Mouse (Mus musculus): ENCODE measurements around the gene Cpd. TPM values are rescaled to one million over a fixed set of nuclear protein-coding genes. Genes with fewer than 3 reads are reported as not detected.

Cpd gene
- polyA plus RNA-seq, 1 experiment from 2014 or later, result 12.5 TPM

DNA sequence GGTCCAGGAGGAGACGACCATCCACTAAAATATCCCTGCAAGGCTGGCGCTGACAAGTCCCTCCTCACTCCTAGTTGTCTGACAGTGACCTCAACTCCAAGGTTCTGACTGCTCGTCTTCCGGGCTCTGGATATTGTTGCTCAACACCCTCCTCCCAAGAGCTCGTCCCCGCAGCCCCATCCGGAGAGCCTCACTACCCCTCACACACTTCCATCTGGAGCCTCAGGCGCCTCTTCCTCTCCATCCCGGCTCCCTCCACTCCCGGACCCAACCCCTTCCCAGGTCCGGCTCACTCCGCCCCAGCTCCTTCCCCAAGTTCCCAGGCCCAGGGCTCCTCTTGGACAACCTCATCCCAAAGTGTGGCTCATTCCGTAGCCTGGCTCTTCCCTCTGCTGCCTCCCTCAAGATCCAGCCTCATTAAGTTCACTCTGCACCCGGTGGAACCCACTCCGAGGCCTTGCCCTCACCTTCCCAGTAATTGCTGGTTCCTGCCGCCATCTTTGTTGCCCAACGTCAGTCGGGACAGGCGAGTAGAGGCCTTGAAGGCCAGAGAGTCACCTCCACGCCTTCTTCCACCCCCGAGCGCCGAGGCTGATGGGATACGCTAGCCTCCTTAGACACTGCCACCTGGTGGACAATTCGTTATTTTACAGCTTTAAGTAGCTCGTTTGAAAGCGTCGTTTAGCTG, 83.6 kb downstream of the Cpd start, which contains the start of gene Gosr1:
TSS of gene Gosr1 (minus strand) at position 527 of the 688 bp plus-strand sequence.
- Histone ChIP-seq H3K4me3 (peak within 1 kb of the TSS; percentile 62), H3K9me3 (no peaks in the 10 kb centered on the region), H3K4me1 (no peaks in the 10 kb centered on the region; the same call in 1 of the 2 replicates), H3K27me3 (replicated peaks) (0 out of 2 replicates have a peak, but pooled peaks cover 4% of the 10 kb centered on the region), H3K36me3 (peaks cover 22% of the 10 kb centered on the region), H3K9ac (peak within 1 kb of the TSS; percentile 82), H3K4me2 (replicated peaks) (peak within 1 kb of the TSS; percentile 67), H3K27ac (peak within 1 kb of the TSS; percentile 53; the same call in 1 of the 2 replicates)
- WGBS, result under 1% methylated on average over 28 of the region's 28 CpGs
- peak; percentile 99 for ATAC-seq (ENCODE audit: low FRiP score, low read depth)

GRCm38 (mm10) chr11:76752276-76752675, 94.5 kb downstream of the Cpd start:
- Histone ChIP-seq H3K27ac (no peak overlapping the region), H3K4me2 (replicated peaks) (no peak overlapping the region), H3K27me3 (replicated peaks) (no peaks in the 10 kb centered on the region), H3K4me1 (no peaks in the 10 kb centered on the region), H3K36me3 (peaks cover 76% of the 10 kb centered on the region), H3K9ac (no peak overlapping the region), H3K9me3 (no peaks in the 10 kb centered on the region), H3K4me3 (no peak overlapping the region)
- no peak for ATAC-seq (ENCODE audit: low FRiP score, low read depth)
- 94% methylated on average over 3 of the region's 3 CpGs for WGBS

DNA sequence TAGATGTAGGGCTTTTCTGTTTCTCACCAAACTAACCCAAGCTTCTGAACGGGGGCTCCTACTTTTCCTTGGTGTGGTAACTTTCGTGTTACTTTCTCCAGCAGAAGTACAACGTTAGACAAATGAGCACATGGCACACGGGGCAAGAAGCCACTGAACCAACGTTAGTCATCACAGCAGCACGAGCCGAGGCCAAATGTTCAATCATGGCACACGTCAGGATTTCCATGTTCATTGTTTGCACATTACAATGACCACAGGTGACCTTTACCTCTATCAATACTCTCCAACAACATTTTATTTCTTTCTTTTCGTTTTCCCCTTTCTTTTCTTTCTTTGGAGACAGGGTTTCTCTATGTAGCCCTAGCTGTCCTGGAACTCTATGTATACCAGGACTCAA, 98.0 kb downstream of the Cpd start:
- H3K4me2 ChIP-seq (replicated peaks), result no peak overlapping the region
- no peaks in the 10 kb centered on the region for H3K9me3 ChIP-seq
- no peaks in the 10 kb centered on the region for H3K27me3 ChIP-seq (replicated peaks)
- no peak for ATAC-seq (ENCODE audit: low FRiP score, low read depth)
- no peak overlapping the region for H3K27ac ChIP-seq
- H3K4me1 ChIP-seq, result no peaks in the 10 kb centered on the region
- WGBS, result 92% methylated on average over 9 of the region's 9 CpGs
- no peak overlapping the region for H3K4me3 ChIP-seq
- H3K9ac ChIP-seq, result no peak overlapping the region
- H3K36me3 ChIP-seq, result peaks cover 73% of the 10 kb centered on the region

GRCm38 (mm10) chr11:76745921-76746320, 100.9 kb downstream of the Cpd start:
- Histone ChIP-seq H3K27ac (no peak overlapping the region), H3K4me1 (no peaks in the 10 kb centered on the region), H3K4me2 (replicated peaks) (no peak overlapping the region), H3K27me3 (replicated peaks) (no peaks in the 10 kb centered on the region), H3K9me3 (no peaks in the 10 kb centered on the region), H3K36me3 (peaks cover 62% of the 10 kb centered on the region), H3K9ac (no peak overlapping the region), H3K4me3 (no peak overlapping the region)
- ATAC-seq (ENCODE audit: low FRiP score, low read depth), result no peak
- 91% methylated on average over 1 of the region's 1 CpGs for WGBS

DNA sequence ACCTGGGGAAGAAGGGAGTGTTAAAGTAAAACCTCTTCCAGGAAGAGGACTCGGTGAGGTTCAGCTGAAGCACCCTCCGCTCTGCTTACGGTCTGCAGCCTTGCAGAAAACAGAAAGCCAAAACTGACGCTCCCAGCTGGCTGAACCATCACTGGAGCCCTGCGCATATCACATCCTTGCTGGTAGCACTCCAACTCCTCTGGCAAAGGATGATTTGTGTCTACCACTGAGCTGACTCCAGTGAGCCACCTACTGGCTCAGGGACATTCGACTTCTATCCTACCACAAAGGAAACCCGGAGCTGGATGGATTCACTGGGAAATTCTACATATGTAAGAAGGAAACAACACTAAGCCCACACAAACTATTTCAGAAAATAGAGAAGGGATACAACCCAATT, 102.3 kb downstream of the Cpd start:
- 77% methylated on average over 7 of the region's 7 CpGs for WGBS
- Histone ChIP-seq H3K4me2 (replicated peaks) (no peak overlapping the region), H3K9ac (no peak overlapping the region), H3K27ac (no peak overlapping the region), H3K4me1 (no peaks in the 10 kb centered on the region), H3K9me3 (no peaks in the 10 kb centered on the region), H3K4me3 (no peak overlapping the region), H3K36me3 (peaks cover 49% of the 10 kb centered on the region), H3K27me3 (replicated peaks) (no peaks in the 10 kb centered on the region)
- ATAC-seq (ENCODE audit: low FRiP score, low read depth), result no peak

GRCm38 (mm10) chr11:76742511-76742910, 104.3 kb downstream of the Cpd start:
- Histone ChIP-seq H3K36me3 (peaks cover 33% of the 10 kb centered on the region), H3K4me3 (no peak overlapping the region), H3K27me3 (replicated peaks) (no peaks in the 10 kb centered on the region), H3K9ac (no peak overlapping the region), H3K4me2 (replicated peaks) (no peak overlapping the region), H3K4me1 (no peaks in the 10 kb centered on the region), H3K27ac (no peak overlapping the region), H3K9me3 (no peaks in the 10 kb centered on the region)
- no peak for ATAC-seq (ENCODE audit: low FRiP score, low read depth)
- 97% methylated on average over 7 of the region's 7 CpGs for WGBS

DNA sequence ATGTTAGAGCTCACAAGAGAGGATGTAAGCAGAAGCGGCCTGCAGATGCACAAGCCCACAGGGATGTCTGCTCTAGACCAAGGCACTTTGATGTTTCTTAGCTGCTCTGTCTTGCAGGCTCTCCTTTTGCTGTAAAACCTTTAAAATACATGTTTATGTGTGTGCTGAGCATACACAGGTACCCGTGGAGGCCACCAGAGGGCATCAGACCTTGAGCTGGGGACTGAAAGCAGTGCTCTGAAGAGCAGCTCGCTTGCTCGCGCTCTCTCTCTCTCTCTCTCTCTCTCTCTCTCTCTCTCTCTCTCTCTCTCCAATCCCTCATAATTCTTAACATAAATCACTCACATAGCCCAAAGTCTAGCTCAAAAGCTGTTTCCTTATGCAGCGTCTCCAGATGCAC, 107.7 kb downstream of the Cpd start:
- H3K4me3 ChIP-seq, result no peak overlapping the region
- H3K4me2 ChIP-seq (replicated peaks), result no peak overlapping the region
- WGBS, result 78% methylated on average over 6 of the region's 6 CpGs
- no peak overlapping the region for H3K9ac ChIP-seq
- no peaks in the 10 kb centered on the region for H3K9me3 ChIP-seq
- H3K4me1 ChIP-seq, result peaks cover 3% of the 10 kb centered on the region; the same call in 1 of the 2 replicates
- no peak for ATAC-seq (ENCODE audit: low FRiP score, low read depth)
- no peaks in the 10 kb centered on the region for H3K27me3 ChIP-seq (replicated peaks)
- H3K36me3 ChIP-seq, result peaks cover 21% of the 10 kb centered on the region; the same call in 1 of the 2 replicates
- H3K27ac ChIP-seq, result no peak overlapping the region

DNA sequence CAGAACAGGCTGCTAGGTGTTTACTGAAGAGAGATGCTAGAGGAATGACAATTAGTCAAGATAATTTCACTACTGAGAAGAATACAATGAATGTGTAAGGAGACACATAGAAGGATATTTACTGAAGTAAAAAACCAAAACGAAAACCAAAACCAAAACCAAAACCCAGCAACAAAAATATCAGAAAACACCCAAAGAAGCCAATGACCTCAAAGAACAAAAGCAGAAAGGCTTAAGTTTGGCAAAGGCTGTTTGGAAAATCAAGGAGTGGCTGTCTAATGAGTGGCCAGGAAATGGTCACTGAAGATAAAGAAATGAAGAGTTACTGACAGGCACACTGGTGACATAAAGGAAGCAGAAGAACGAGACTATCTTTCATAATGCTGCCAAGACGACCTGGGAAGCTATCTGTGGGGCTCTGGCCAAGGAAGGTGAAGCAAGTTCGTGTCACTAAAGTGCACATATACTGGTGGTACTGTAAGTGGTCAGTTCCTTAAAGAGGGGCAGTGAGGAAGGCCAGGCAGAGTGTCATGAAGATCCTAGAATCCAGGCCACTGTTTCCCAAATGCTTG, 111.0 kb downstream of the Cpd start:
- 78% methylated on average over 4 of the region's 4 CpGs for WGBS
- ATAC-seq (ENCODE audit: low FRiP score, low read depth), result no peak
- Histone ChIP-seq H3K4me3 (no peak overlapping the region), H3K27ac (no peak overlapping the region), H3K27me3 (replicated peaks) (no peaks in the 10 kb centered on the region), H3K36me3 (peaks cover 31% of the 10 kb centered on the region), H3K9me3 (no peaks in the 10 kb centered on the region), H3K4me2 (replicated peaks) (no peak overlapping the region), H3K9ac (no peak overlapping the region), H3K4me1 (peaks cover 3% of the 10 kb centered on the region; the same call in 1 of the 2 replicates)

DNA sequence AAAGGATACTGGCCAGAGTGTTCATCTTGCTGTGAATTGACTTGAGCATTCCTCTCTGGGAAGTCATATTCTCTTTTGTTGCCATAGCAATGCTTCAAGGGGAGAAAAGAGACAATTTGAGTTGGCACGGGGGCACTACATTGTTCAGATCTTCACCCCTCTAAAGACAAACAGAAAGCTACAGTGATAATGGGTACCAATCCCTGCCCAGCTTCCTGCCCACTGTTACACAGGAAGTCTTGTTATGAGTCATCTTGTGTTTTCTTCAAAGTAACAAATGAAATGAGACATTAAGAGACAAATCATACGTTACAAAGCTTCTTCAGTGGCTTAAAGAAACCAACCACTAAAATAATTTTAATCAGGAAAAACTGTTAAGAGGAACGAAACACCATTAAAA, 112.3 kb downstream of the Cpd start:
- Histone ChIP-seq H3K27ac (no peak overlapping the region), H3K4me2 (replicated peaks) (no peak overlapping the region), H3K4me3 (no peak overlapping the region), H3K27me3 (replicated peaks) (no peaks in the 10 kb centered on the region), H3K9me3 (no peaks in the 10 kb centered on the region), H3K4me1 (peaks cover 3% of the 10 kb centered on the region; the same call in 1 of the 2 replicates), H3K36me3 (peaks cover 42% of the 10 kb centered on the region), H3K9ac (no peak overlapping the region)
- no peak for ATAC-seq (ENCODE audit: low FRiP score, low read depth)
- WGBS, result 40% methylated on average over 3 of the region's 3 CpGs

DNA sequence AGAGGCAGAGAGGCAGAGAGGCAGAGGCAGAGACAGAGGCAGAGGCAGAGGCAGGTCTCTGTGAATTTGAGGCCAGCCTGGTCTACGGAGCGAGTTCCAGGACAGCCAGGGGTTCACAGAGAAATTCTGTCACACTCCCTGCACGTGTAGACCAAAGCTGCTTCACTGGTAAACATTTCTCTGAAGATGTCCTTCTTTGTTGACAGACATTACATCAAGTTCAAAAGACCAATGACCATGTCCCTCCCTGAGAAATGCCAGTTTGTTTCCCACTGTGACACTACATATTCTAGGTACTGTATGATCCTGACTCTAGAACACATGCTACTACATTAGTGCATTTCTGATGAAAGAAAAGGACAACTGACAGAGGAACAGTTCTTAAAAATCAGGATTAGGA, 116.2 kb downstream of the Cpd start:
- ATAC-seq (ENCODE audit: low FRiP score, low read depth), result no peak

More for the DNA sequence above, 116.2 kb downstream of the Cpd start:
- Histone ChIP-seq H3K9ac (no peak overlapping the region), H3K9me3 (no peaks in the 10 kb centered on the region), H3K27ac (no peak overlapping the region), H3K4me2 (replicated peaks) (no peak overlapping the region), H3K36me3 (peaks cover 59% of the 10 kb centered on the region), H3K4me3 (no peak overlapping the region), H3K4me1 (peaks cover 3% of the 10 kb centered on the region; the same call in 1 of the 2 replicates), H3K27me3 (replicated peaks) (no peaks in the 10 kb centered on the region)
- 89% methylated on average over 3 of the region's 3 CpGs for WGBS

Measured in neural tube, embryonic 12.5 days (tissue).